Mouse (Mus musculus): ENCODE measurements around the gene Abcf3.
A peak's percentile ranks its signal among the peaks of the same experiment; 100 is the strongest.

GRCm38 (mm10) chr16:20535296-20536080 is 12.9 kb upstream of the Abcf3 start, which contains the start of gene Ap2m1:
- TF ChIP-seq MYOG (IDR thresholded peaks at IDR 0.05; ENCODE audit: control insufficient read depth in 1 of 3, insufficient read depth in 1 of 3, insufficient read length in 2 of 3, low read depth in 2 of 3): peak in 1 of 3 experiments; percentile 27
- peak; percentile 87 for TF ChIP-seq POLR2A (IDR thresholded peaks at IDR 0.05; ENCODE audit: insufficient read length, low read depth)
- TF ChIP-seq SRF (IDR thresholded peaks at IDR 0.05; ENCODE audit: control insufficient read depth, insufficient read length, low read depth): peak; percentile 76
- TF ChIP-seq USF1 (IDR thresholded peaks at IDR 0.05; ENCODE audit: low read depth): peak; percentile 100
- TF ChIP-seq POLR2AphosphoS2 (IDR thresholded peaks at IDR 0.05; ENCODE audit: insufficient read length, low read depth): peak; percentile 92
